Mouse (Mus musculus): ENCODE data around the gene Poc1b. TPM values are rescaled to one million over a fixed set of nuclear protein-coding genes. Genes with fewer than 3 reads are reported as not detected.

Gene Poc1b
- polyA plus RNA-seq, 1 experiment, result 26.7 TPM

DNA sequence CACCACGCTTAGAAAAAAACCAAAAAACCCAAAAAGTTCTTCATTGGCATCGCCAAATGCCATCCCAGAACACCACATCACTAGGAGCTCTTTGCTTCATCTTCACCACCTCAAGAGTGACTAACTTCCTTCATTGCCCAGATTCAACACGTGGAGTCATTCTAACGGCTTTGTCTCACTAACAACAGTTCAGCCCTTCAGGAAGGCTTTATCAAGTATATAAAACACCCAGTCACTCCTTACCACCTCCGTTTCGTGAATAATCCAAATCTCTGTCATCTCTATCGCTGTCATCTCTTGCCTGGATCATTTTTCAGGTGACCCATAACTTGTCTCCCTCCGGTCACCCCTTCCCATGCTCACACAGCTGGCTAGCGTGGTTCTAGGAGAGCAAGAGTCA, 92.1 kb downstream of the Poc1b start:
- no peak for TF ChIP-seq CTCF (IDR thresholded peaks at IDR 0.05; ENCODE audit: borderline replicate concordance, extremely low read depth, insufficient read depth, insufficient read length)
- TF ChIP-seq POLR2A (IDR thresholded peaks at IDR 0.05; ENCODE audit: borderline replicate concordance, extremely low read depth, insufficient read depth, insufficient read length, poor library complexity, severe bottlenecking), result no peak
- DNase-seq (ENCODE audit: low read depth), result no peak

DNA sequence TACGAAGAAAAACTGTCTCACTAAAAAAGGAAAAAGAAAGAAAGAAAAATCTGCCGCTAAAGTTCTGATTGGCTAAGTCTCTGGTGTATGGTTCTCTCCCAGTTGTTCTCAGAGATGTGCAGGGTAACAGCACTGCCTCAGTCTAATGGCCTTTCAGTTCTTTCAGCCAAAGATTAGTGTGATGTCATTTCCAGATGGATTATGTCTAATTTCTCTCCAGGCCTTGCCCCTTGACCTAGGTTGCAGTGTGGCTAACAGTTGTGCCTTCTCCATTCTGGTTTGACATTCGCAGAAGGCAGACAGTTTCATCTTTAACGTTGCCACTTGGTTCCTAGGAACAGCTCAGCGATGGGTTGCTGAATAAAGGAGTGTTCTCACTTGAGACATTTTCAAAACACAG, 94.1 kb downstream of the Poc1b start:
- no peak for TF ChIP-seq CTCF (IDR thresholded peaks at IDR 0.05; ENCODE audit: borderline replicate concordance, extremely low read depth, insufficient read depth, insufficient read length)
- TF ChIP-seq POLR2A (IDR thresholded peaks at IDR 0.05; ENCODE audit: borderline replicate concordance, extremely low read depth, insufficient read depth, insufficient read length, poor library complexity, severe bottlenecking), result no peak
- no peak for DNase-seq (ENCODE audit: low read depth)

DNA sequence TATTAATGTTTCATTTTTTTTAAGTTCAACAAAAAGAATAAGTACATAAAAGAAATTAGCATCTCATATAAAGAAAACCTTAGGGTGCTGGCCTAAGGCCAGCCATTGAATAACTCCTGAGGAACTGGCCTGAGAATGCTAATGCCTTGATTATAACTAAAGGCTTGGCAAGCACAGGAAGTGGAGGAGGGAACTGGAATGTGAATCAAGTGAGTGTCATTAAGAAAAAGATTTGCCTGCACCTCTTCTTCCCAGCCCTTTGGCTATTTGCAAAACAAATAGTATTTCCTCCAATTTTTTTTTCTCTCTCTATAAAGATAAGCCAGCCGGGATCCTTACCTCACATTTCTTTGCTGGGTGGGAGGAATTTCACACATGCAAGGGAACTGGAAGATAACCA, 95.0 kb downstream of the Poc1b start:
- DNase-seq (ENCODE audit: low read depth), result peak; percentile 78
- TF ChIP-seq POLR2A (IDR thresholded peaks at IDR 0.05; ENCODE audit: borderline replicate concordance, extremely low read depth, insufficient read depth, insufficient read length, poor library complexity, severe bottlenecking) (no peak), CTCF (IDR thresholded peaks at IDR 0.05; ENCODE audit: borderline replicate concordance, extremely low read depth, insufficient read depth, insufficient read length) (no peak)

DNA sequence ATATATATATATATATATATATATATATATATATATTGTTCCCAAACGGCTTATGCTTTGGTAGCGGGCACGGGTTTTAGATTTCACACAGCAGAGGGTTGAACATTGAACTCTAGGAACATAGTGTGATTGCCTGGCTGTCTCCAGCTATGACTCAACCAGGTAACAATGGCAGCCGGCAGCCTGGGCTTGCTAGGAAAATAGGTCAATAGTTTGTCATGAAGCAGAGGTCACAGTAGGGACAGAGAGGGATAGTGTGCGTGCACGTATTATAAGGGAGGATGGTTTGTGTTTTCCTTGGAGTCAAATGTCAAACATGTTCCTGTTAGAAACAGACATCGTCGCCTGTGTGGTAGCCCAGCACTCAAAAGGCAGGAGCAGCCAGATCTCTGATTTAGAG, 95.5 kb downstream of the Poc1b start:
- DNase-seq (ENCODE audit: low read depth), result no peak
- TF ChIP-seq POLR2A (IDR thresholded peaks at IDR 0.05; ENCODE audit: borderline replicate concordance, extremely low read depth, insufficient read depth, insufficient read length, poor library complexity, severe bottlenecking) (no peak), CTCF (IDR thresholded peaks at IDR 0.05; ENCODE audit: borderline replicate concordance, extremely low read depth, insufficient read depth, insufficient read length) (no peak)

DNA sequence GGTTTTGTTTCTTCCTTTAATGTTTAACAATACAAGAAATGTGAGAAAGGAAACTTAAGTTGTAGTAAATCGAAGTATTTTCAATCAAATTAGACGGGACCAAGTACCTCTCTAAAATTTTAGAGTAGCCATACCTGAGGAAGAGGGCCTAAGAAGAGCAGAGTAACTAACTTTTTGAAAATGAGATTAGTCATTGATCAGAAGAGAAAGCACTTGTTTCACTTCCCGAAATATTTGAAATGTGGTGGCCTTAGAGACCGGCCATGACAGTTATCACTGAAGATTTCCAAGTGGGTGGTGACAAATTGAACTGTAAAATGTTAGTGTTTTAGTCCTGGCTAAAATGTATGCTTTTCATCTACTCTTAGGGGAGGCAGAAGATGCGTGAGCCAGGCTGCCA, 96.3 kb downstream of the Poc1b start:
- DNase-seq (ENCODE audit: low read depth), result no peak
- TF ChIP-seq POLR2A (IDR thresholded peaks at IDR 0.05; ENCODE audit: borderline replicate concordance, extremely low read depth, insufficient read depth, insufficient read length, poor library complexity, severe bottlenecking) (no peak), CTCF (IDR thresholded peaks at IDR 0.05; ENCODE audit: borderline replicate concordance, extremely low read depth, insufficient read depth, insufficient read length) (no peak)

DNA sequence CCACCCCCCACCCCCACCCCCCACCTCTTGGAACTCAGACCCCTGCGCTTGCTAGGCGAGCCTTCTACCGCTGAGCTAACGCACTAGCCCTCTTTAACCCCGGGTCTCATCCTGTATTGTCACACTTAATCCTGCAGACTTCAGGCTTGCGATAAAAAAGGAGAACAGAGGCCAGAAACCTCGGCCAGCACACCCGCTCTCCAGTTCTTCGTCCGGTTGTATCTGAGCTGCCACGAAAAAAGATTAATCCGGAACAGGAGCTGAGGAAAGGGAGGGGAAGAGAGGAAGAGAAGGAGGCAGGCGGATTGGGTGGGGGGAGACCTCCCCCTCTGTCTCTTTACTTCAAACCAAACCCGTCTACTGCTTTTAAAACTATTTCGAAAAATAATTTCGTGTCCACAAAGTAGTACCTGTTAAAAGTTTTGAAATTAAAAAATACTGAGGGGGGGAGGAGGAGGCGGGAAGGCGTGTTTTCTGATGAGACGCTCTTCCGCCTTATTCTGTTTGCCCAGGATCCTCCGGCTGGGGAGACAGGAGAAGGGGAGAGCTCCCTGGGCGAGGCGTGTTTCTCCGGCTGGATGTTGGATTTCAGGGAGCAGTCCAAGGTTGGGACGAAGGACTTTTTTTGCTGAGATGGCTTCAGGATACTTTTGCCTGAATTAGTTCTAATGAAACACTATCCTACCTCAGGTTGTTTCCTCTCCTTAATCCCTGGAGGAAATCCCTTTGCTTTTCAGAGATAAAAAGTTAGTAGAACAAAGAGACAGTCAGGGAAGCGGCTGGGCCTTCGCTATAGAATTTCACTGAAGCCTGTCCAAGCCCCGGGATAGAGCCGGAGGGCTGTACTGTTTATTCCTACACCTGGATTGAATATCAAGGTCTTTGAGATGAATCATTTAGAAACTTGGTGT, 97.0 kb downstream of the Poc1b start:
- DNase-seq (ENCODE audit: low read depth), result peak; percentile 53
- TF ChIP-seq POLR2A (IDR thresholded peaks at IDR 0.05; ENCODE audit: borderline replicate concordance, extremely low read depth, insufficient read depth, insufficient read length, poor library complexity, severe bottlenecking) (no peak), CTCF (IDR thresholded peaks at IDR 0.05; ENCODE audit: borderline replicate concordance, extremely low read depth, insufficient read depth, insufficient read length) (no peak)

DNA sequence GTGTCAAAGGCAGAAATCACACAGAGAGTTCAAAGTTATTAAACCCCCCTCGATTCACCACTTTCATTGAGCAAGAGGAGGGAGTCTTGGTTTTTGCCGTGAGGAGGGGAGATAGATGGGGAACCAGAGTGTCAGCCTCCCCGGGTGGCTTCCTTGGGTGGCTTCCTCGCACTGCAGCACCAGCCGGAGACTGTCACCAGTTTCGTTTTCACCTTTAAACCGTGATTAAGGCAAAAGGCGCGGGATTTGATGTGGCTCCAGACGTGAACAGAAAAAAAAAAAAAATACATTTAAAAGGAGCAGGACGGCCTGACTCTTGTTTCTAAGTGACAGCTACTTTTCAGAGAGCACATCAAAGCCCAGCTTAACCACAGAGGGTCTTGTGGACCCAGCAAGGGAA, 97.7 kb downstream of the Poc1b start:
- no peak for TF ChIP-seq CTCF (IDR thresholded peaks at IDR 0.05; ENCODE audit: borderline replicate concordance, extremely low read depth, insufficient read depth, insufficient read length)
- TF ChIP-seq POLR2A (IDR thresholded peaks at IDR 0.05; ENCODE audit: borderline replicate concordance, extremely low read depth, insufficient read depth, insufficient read length, poor library complexity, severe bottlenecking), result no peak
- peak; percentile 48 for DNase-seq (ENCODE audit: low read depth)

DNA sequence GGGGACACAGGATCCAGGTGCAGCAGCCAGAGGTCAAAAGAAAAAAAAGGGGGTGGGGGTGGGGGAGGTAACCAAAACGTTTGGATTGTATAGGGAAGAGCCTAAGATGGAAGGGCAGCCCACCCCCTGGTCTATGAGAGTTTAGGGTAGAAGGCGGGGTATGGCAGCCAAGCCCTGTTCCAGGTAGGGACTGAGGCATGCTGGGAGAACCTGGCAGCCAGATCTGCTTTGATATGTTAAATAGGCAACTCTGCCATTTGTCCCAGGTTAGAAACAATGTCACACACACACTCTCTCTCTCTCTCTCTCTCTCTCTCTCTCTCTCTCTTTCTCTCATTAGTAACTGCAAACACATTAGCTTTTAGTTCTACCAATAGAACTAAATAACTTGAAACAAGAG, 100.3 kb downstream of the Poc1b start:
- no peak for DNase-seq (ENCODE audit: low read depth)
- TF ChIP-seq CTCF (IDR thresholded peaks at IDR 0.05; ENCODE audit: borderline replicate concordance, extremely low read depth, insufficient read depth, insufficient read length) (no peak), POLR2A (IDR thresholded peaks at IDR 0.05; ENCODE audit: borderline replicate concordance, extremely low read depth, insufficient read depth, insufficient read length, poor library complexity, severe bottlenecking) (no peak)

DNA sequence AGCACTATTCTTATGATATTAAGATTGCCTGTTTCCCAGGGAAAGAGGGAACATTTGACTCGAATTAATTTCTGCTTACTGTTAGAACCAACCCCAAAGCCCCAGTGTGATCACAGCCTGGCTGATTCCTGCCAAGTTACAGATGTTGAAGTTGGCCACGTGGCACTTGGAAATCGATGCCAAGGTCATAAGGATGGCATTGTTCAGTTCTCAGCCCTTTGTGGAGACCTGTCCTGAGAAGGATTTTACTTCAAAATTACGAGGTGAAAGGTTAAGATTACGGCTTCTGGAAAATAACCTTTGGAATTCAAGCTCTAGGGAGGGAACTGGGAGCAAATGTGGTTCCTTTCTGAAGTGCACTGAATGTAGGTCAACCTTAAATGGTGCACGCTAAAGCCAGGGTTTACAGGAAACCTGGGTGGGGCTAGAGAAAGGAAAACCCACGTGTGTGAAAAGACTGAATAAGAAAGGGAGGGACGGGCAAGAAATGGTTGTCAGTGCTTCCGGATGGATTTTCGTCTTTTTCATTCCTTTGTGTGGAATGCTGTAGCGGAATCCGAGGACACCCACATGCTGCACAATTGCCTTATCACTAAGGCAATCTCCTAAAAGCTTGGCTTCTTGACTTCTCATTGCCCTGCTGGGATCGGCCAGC, 102.4 kb downstream of the Poc1b start:
- no peak for DNase-seq (ENCODE audit: low read depth)
- no peak for TF ChIP-seq POLR2A (IDR thresholded peaks at IDR 0.05; ENCODE audit: borderline replicate concordance, extremely low read depth, insufficient read depth, insufficient read length, poor library complexity, severe bottlenecking)
- TF ChIP-seq CTCF (IDR thresholded peaks at IDR 0.05; ENCODE audit: borderline replicate concordance, extremely low read depth, insufficient read depth, insufficient read length), result no peak

DNA sequence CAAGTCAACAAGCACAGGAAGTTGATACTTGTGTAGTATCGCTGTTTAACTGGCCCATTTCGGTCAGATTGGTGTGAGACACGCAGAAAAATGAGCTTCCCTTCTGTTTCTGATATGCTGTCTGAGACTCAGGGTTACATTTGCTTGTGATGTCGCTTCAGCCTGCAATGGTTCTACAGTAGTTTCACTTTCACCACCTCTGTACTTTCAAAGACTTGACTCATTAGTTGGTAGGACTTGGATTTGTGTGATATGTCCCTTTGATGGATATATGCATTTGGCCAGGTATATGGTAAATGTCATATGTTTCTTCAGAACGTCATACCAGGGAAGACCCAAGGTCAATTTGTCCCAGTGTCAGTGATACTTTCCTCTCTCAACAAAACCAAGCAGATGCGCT, 104.2 kb downstream of the Poc1b start:
- no peak for DNase-seq (ENCODE audit: low read depth)
- TF ChIP-seq POLR2A (IDR thresholded peaks at IDR 0.05; ENCODE audit: borderline replicate concordance, extremely low read depth, insufficient read depth, insufficient read length, poor library complexity, severe bottlenecking) (no peak), CTCF (IDR thresholded peaks at IDR 0.05; ENCODE audit: borderline replicate concordance, extremely low read depth, insufficient read depth, insufficient read length) (no peak)

DNA sequence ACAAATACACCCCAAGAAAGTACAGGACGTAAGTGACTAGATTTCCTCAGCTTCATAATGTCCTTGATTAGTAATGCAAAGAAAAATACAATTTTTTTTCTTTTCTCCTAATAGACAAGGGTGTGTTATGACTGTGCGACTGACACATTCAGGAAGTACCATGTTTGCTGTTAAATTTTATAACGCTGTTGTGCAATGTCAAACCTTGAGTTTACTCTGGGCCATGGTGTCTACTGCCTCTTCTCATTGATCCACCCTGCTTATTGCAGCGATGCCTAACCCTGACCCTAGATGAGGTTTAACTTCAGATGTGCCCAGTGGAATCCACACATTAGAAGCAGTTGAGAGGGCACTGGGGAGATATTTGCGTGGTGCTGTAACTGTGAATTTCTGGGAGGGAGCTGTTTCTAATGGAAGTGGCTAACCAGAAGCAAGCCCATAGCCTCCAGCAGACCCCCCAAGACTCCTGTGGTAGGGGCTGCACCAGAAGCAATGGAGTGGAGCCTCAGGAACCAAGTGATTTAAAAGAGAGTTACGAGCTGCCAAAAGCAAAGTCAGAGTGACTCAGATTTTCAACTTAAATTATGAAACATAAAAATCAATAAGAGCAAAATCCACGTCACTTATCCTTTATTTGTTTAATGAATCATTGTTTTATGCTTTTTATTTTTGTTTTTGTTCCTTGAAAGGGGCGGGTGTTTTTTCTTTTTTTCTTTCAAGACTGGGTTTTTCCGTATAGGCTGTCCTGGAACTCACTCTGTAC, 104.8 kb downstream of the Poc1b start:
- TF ChIP-seq CTCF (IDR thresholded peaks at IDR 0.05; ENCODE audit: borderline replicate concordance, extremely low read depth, insufficient read depth, insufficient read length), result no peak
- TF ChIP-seq POLR2A (IDR thresholded peaks at IDR 0.05; ENCODE audit: borderline replicate concordance, extremely low read depth, insufficient read depth, insufficient read length, poor library complexity, severe bottlenecking), result no peak
- no peak for DNase-seq (ENCODE audit: low read depth)

Measured in brain, embryonic 14.5 days (tissue).